Mouse (Mus musculus) kidney, adult 11 months (tissue): ENCODE measurements at regions not wholly inside any gene's neighbourhood (a gene's known extent, or its start where the extent isn't known, plus 50 kb on each side); places are given as distances from the start of the nearest gene placed in this dataset.
A peak's percentile ranks its signal among the peaks of the same experiment; 100 is the strongest.
"Not testable (repeated sequence)": the region's sequence is repeated elsewhere in the genome, so short reads cannot be mapped to it uniquely, and the experiment has no call there.

Experiments used
- DNase-seq: peaks from one replicate; pipeline ENCODE4 v3.0.0; 2022

- no peak for DNase-seq
These were observed 58.1 kb upstream of the Slc1a4 start for GRCm38 (mm10) chr11:20390622-20391021.

GRCm38 (mm10) chr11:20393302-20393701 is 60.8 kb upstream of the Slc1a4 start:
- not testable (repeated sequence) for DNase-seq

- DNase-seq = not testable (repeated sequence)
These were observed 61.3 kb upstream of the Slc1a4 start for GRCm38 (mm10) chr11:20393807-20394206.

- DNase-seq = no peak
These were observed 63.3 kb upstream of the Slc1a4 start for GRCm38 (mm10) chr11:20395848-20396203.

DNA sequence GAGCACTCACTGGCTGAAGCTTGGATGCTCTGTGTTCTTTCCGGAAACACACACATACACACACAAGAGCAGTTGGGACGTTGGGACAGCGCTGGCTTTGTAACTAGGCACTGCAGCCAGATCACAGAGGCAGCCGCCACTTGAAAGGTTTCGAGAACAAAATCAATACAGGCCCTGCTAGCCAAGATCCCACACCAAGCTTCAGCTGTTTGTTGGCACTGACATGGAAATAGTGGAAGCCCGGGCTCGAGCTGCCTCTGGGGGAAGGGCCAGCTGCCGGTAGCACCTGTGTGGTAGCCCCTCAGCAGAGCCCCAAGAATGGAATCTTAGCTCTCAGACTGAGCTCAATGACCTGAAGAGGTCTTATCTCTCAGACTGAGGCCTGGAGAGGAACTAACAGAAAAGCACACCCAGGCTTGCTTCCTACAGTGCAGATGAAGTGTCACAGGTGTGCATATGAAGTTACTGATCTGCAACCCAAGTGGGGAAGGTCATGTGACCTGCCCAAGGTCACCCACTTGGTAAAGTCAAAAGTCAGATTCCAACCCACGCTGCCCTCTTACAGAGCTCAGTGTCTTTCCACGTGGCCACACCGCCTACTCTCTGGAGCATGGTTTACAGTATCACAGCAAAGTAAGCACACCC is 63.8 kb upstream of the Slc1a4 start:
- DNase-seq = no peak

GRCm38 (mm10) chr11:20396884-20397283 is 64.4 kb upstream of the Slc1a4 start:
- no peak for DNase-seq

DNA sequence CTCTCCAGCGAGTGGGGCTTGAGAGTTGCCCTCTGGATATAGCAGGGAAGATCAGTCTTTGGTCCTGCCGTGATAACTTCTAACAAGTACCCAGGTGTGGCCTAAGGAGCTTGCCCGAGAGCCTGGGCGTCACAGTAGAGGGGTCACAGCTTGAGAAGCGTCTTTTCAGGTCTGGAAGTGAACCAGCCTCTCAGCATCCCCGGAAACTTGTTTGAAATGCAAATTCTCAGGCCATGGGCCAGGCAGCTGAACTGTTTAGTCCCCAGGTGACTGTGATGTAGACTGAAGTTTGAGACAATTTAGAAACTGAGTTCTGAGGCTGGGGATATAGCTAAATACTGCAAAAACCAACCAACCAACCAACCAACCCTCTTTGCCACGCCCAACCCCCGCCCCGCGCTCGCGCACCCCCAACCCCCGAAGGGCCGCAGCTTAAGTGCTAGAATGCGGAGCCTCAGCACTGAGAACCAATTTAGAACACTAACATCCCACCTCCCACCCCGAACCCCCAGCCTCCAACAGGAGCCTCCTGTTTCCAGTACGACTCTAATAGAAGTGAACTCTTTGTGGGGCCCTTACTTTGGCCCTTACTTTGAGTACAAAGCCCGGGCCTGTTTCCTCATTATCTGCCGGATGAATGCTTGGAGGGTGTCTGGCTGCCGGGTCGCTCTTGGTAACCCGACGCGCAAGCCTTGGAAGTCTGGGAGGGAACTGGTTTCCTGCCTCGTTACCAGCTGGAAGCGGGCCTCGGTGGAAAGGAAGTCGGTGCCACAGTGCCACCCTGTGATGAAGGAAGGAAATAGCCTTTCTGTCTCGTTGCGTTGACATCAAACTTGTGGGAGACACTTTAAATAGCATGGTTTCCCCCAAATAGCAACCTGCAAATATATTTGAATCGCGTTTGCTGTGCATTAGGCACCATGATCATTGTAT is 68.1 kb upstream of the Slc1a4 start:
- peak; percentile 52 for DNase-seq

DNA sequence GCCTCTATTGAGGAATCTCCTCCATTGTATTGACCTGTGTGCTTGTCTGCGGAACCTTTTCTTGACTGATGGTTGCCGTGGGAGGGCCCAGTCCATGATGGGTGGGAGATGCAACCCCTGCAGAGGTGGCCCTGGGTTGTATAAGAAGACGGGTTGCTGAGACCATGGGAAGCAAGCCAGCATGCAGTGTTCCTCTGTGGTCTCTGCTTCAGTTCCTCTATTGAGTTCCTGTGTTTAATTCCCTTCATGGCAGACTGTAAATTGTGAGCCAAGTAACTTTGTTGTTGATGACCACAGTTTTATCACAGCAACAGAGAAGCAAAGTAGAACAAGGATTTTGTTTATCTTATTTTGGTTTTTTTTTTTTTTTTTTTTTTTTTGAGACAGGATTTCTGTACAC is 70.9 kb upstream of the Slc1a4 start:
- no peak for DNase-seq

DNA sequence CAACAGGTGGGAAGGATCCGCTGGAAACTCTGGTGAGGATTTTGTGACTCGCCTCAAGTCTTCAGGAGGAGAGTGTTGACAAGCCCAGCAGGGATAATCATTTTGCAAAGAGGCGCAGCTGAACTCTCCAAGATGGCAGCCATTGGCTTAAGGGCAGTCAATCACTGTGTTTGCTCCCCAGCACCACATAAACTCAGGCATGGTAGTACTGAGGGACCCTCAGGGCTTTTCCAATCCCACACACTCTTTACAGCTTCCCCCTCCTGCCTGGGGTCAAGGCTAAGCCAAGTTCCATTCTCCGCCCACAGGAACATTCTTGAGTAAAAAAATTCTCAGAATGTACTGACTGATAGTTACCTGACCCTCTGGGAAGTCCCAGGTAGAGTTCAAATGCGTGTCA is 72.0 kb upstream of the Slc1a4 start:
- no peak for DNase-seq

- peak; percentile 24 for DNase-seq
These were observed 85.6 kb upstream of the Slc1a4 start for GRCm38 (mm10) chr11:20418141-20418540.

DNA sequence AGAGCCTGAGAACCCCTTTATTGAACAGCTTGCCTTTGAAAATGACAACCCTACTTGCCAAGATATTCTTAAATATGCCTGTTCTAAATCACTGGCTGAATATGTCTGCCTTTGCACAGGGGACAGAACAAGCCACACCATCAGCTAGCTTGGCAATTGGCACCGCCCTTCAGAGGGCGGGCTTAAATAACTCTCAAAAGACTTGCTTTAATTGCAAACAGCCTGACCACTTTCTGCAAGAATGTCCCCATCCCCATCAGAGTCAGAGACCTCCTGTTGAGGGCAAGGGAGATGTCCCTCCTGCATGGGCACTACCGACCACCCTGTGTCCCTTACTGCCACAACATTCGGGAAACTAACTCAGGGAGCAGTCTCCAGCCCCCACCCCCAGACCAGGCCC is 88.4 kb upstream of the Slc1a4 start:
- DNase-seq = no peak

DNA sequence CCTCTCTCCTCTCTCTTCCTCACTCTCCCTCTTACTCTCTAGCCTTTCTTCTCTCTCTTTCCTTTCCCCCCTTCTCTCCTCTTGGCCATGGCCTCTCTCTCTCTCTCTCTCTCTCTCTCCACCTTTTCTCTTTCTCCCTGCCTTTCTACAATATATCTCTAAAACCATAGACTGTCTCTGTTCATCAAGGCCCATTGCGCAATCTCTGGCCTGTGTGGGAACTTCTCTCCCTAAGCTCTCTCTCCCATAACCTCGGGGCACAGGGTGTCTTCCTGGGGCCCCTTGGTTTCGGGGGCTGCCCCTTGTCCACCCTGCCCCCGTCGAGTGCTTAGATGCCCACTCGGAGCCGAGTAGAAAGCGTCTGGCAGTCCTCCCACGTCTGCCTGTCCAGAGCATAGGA is 103.5 kb upstream of the Slc1a4 start:
- DNase-seq = no peak

- no peak for DNase-seq
These were observed 100.6 kb upstream of the Sertad2 start for GRCm38 (mm10) chr11:20442476-20442875.

- no peak for DNase-seq
These were observed 97.8 kb upstream of the Sertad2 start for GRCm38 (mm10) chr11:20445061-20445902.

- DNase-seq = peak; percentile 63
These were observed 97.2 kb upstream of the Sertad2 start for GRCm38 (mm10) chr11:20445903-20446264.

DNA sequence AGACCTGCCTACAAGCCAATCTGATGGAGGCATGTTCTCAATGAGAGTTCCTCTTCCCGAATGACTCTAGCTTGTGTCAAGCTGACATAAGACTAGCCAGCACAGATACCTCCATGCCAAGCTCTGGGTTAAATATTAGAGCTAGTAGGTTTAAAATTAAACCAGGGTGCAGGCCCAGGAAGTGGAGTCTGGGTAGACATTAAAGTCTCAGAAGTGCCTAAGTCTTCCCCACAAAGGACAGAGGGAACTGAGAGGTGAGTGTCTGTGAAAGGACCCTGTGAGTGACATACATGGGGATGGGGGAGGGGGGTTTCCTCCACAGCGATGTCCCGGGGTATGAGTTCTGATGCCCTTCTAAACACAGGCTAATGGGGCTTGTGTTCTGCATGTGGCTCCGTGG is 90.2 kb upstream of the Sertad2 start:
- peak; percentile 82 for DNase-seq

DNA sequence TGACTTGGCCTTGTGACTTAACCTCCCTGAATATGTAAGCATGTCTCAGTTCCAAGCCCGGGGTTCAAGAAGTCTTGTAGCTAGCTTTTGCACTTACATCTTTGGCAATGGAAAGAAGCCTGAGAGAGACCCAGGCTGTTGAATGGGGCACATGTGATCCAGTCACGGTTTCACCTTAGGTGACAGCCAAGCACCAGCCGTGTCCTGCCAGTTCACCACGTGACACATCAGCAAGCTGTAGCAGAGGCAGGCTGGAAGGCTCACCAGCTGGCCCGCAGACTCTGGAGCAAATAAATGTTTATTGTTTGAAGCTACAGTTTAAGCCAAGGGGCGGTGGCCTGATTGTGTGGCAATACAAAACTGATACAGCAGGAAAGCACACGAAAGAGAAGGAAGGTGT is 89.3 kb upstream of the Sertad2 start:
- DNase-seq = peak; percentile 83

GRCm38 (mm10) chr11:20455085-20455864 is 87.8 kb upstream of the Sertad2 start:
- peak; percentile 78 for DNase-seq

DNA sequence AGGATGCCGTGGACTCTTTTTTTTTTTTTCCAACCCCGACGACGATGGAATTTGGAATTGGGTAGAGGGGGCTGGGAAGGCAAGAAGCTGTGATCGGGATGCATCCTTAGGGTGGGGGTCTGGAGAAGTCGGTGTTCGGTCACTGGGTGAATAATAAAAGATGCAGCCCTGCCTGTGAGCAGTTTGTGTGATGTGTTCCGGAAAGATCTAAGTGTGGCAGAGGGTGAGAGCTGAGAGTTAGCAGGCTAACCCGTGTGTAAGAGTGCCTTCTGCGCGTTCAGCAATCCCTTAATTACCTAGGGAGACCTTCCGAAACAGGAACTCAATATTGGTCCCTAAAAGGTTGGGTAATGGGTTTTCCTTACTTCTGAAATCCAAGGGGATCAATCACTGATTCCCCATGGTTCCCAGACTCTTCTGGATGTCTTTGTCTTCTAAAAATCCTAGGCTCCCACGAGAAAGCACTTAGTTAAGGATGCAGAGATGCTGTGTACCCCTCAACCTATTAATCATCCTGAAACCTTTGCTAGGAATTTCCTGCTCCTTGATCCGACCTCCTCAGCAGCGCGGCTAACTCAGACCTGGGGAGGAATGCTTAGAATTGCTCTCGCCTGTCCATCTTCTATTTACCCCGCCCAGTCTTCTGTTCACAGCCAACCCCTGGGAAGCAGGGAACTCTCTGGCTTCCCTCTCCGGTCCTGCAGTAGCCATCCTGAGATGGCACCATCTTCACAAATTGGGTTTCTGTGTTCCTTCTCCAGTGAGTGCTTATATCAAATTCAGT is 87.0 kb upstream of the Sertad2 start:
- peak; percentile 45 for DNase-seq

DNA sequence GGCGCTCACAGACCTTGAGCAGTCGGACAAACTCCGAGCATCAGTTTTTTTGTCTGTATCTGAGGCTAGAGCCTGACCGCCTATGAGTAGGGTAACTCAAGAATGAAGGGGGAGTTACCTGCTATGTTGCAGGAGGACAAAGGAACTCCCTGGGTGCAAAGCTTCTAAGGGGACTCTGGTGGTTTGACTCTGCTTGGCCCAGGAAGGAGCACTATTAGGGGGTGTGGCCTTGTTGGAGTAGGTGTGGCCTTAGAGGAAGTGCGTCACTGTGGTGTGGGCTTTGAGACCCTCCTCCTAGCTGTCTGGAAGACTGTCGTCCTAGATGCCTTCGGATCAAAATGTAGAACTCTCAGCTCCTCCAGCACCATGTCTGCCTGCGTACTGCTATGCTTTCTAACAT is 83.9 kb upstream of the Sertad2 start:
- DNase-seq = no peak

- peak; percentile 24 for DNase-seq
These were observed 82.5 kb upstream of the Sertad2 start for GRCm38 (mm10) chr11:20460501-20460921.

DNA sequence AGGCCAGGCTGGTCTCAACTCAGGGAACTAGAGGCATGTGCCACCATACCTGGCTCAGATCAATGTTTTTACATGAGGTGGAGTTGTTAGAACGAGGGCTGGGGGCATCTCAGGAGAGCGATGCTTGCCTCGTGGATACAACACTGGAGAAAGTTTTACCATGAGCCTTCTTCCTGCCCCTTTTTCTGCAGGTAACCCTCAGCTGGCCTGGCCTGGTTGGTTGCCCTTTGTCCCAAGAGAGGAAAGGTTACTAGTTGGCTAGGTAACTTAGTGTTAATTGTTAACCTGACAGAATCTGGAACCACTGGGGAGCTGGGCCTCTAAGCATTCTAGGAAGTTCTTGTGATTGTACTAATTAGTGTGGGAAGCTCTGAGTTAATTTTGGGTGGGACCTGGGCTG is 81.0 kb upstream of the Sertad2 start:
- peak; percentile 87 for DNase-seq
